Mouse (Mus musculus) stomach, embryonic 14.5 days (tissue): ENCODE measurements around the gene Tef. TPM values are rescaled to one million over a fixed set of nuclear protein-coding genes. Genes with fewer than 3 reads are reported as not detected.

Experiments used
- ATAC-seq: fragments of 200-750 bp; cut with Nextera tagmentation; 2 replicates; pipeline ENCODE4 v1.8.0; 2017; ENCODE audit warnings: low read depth, moderate TSS enrichment; ENCODE audit not compliant: insufficient number of reproducible peaks, insufficient read depth, low FRiP score
- H3K27ac ChIP-seq: fragments of 300-500 bp; sonication (generic); 2 replicates; pipeline ENCODE4 v1.5.1; 2014; ENCODE audit warnings: mild to moderate bottlenecking, low read length, moderate library complexity, mixed read lengths
- H3K27me3 ChIP-seq: fragments of 300-500 bp; sonication (generic); 2 replicates; pipeline ENCODE4 v1.6.1; 2014; ENCODE audit warnings: low read length, control low read depth, mixed read lengths; ENCODE audit not compliant: control insufficient read depth, insufficient read depth
- H3K36me3 ChIP-seq: fragments of 300-500 bp; sonication (generic); 2 replicates; pipeline ENCODE4 v1.6.1; 2014; ENCODE audit warnings: mild to moderate bottlenecking, control low read depth, low read length, moderate library complexity, mixed read lengths; ENCODE audit not compliant: control insufficient read depth, insufficient read depth
- H3K4me1 ChIP-seq: fragments of 300-500 bp; sonication (generic); 2 replicates; pipeline ENCODE4 v1.6.1; 2014; ENCODE audit warnings: low read length, control low read depth, mixed read lengths; ENCODE audit not compliant: control insufficient read depth, insufficient read depth
- H3K4me2 ChIP-seq: fragments of 300-500 bp; sonication (generic); replicated peaks from 2 replicates; pipeline ENCODE4 v1.6.1; 2014; ENCODE audit warnings: low read depth, low read length, control low read depth
- H3K4me3 ChIP-seq: fragments of 300-500 bp; sonication (generic); 2 replicates; pipeline ENCODE4 v1.5.1; 2014; ENCODE audit warnings: low read depth, low read length, control low read depth
- H3K9ac ChIP-seq: fragments of 300-500 bp; sonication (generic); replicated peaks from 2 replicates; pipeline ENCODE4 v1.6.1; 2014; ENCODE audit warnings: low read depth, mild to moderate bottlenecking, control low read depth, low read length, moderate library complexity, mixed read lengths
- H3K9me3 ChIP-seq: fragments of 300-500 bp; sonication (generic); 2 replicates; pipeline ENCODE4 v1.6.1; 2016; ENCODE audit warnings: low read depth, low read length, control low read depth; ENCODE audit not compliant: control insufficient read depth
- whole genome bisulfite sequencing: fragments of 180-500 bp; shearing (Covaris S2); extraction: QIAGEN DNeasy Blood & Tissue Kit; methylation state at CpG from one replicate; pipeline ENCODE4 v1.1.7; 2014; 5-methylcytosine and 5-hydroxymethylcytosine counted together
- polyA plus RNA-seq: library from polyadenylated mRNA; unstranded; fragments of >200 nt; fragmentation: Nextera tagmentation; extraction: Ambion mirVana; gene quantifications from 2 replicates; pipeline ENCODE4 v1.2.1, GENCODE M21; 2014

The Tef gene
- polyA plus RNA-seq, 1 experiment from 2014 or later, result 23.7 TPM

DNA sequence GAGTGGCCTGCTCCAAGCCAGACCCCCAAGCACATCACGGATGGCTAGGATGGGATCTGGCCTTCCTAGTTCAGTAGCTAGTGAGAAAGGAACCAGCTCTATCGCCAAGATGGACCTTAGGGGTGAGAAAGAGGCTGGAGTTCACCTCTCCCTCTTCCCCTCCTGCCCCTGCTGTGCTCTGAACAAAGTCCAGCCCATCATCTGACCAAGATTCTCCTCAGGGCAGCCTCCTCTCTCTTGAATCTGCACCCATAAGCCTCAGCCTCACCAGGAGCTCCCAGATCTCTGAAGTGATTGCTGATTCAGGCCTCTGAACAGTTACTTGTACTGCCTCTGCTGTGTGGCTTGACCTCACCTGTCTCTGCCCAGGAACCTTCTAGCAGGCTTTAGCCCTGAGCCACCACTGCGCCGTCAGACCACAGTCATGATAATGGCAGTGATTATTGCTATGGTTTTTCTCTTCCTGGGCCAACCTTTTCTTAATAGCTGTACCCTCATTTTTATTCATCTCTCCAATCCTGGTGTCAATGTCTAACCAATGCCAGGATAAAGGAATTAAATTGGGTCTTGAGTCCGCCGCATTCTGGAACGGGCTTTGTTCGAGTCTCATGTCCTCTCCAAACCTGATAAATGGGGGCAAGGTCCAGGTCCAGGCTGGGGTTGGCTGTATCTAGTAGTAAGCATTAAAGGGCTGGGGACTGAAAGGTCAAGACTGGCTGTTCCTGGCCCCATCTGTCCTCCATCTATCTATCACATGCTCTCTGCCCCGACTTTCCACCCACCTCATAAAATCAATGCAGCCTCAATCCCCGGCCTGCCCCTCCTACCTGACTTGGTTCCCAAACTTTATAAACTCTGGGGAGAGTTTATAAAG lies 33.0 kb downstream of the Tef start:
- Histone ChIP-seq H3K4me1 (peaks cover 16% of the 10 kb centered on the region), H3K4me2 (peak overlapping the region; percentile 70; the same call in 1 of the 2 replicates), H3K36me3 (no peaks in the 10 kb centered on the region), H3K9me3 (no peaks in the 10 kb centered on the region), H3K27ac (no peak overlapping the region), H3K9ac (no peak overlapping the region), H3K4me3 (no peak overlapping the region), H3K27me3 (no peaks in the 10 kb centered on the region)
- 62% methylated on average over 10 of the region's 10 CpGs for WGBS
- ATAC-seq, result no peak

DNA sequence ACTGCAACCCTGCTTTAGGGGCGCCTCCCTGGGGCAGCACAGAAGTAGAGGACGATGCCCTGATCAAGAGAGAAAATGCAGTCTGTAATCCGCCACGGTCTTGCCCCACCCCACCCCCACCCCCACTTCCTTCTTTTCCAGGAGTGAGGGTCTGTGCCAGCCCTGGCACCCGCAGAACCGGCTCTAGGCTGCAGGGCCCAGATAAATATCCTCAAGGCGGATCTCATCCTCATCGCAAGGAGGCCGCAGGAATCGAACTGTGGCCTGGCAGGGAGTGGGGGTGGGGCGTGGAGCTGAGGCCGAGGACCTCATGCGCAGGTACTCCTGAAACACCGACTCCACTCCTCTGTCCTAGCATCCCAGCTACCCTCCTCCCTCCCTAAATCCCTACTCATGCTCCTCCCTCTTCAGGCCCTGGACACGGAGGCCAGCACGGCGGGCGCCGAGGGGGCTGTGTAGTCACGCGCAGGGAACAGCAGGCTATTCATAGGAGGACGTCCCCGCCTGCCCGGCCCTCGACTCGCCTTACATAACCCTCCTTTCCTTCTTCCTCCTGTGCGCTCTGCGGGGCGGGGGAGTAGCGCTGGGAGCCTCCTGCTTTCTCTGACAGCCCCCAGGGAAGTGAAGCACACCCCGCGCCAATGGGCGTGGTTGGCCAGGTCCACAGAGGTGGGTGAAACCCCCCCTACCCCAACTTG lies 34.1 kb downstream of the Tef start:
- H3K9me3 ChIP-seq, result no peaks in the 10 kb centered on the region
- no peaks in the 10 kb centered on the region for H3K27me3 ChIP-seq
- no peak overlapping the region for H3K27ac ChIP-seq
- peak; percentile 87 for ATAC-seq
- peak overlapping the region; percentile 33; the same call in 1 of the 2 replicates for H3K9ac ChIP-seq
- H3K4me3 ChIP-seq, result peak overlapping the region; percentile 29
- H3K4me1 ChIP-seq, result peaks cover 16% of the 10 kb centered on the region
- 2% methylated on average over 33 of the region's 33 CpGs for WGBS
- no peaks in the 10 kb centered on the region for H3K36me3 ChIP-seq
- H3K4me2 ChIP-seq, result peak overlapping the region; percentile 70

DNA sequence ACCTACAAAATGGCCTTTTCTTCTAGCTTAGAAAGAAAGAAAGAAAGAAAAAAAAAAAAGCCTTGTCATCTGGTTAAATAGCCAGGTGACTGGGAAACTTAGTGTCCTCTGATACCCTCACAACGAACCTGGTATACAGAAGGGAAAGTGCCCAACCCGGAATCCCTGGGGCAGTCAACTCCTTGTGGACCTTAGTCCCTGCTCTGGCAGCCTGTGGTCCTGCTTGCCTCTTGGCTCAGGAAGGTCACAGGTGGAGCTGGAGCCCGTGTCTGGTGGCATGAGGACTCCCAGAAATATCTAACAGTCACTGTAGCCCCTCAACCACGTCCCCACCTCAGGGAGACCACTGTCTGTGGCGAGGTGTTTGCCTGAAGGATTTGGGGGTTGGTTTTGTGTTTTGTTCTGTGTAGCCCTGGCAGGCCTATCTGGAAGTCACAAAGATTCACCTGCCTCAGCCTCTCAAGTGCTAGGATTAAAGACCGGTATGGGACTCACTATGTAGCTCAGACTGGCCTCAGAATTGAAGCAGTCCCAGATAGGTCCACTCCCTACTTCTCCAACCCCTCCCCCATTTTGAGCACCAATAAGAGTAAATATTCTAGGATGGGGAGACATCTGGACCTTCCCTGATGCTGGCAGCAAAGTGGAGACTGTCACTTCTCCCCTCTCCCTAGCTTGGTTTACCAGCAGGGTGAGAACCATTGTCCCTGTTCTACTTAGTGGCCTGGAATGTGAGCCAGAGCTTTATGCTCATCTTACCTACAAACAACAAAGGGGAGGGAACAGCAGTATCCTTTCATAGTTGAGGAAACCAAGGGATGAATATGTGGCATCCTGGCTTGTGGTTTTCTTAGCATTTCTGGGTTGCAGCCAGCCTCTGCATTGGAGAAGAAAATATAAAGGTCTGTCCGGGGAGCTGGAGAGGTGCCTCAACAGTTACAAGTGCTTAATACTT lies 35.0 kb downstream of the Tef start:
- H3K27ac ChIP-seq, result no peak overlapping the region
- 50% methylated on average over 7 of the region's 7 CpGs for WGBS

DNA sequence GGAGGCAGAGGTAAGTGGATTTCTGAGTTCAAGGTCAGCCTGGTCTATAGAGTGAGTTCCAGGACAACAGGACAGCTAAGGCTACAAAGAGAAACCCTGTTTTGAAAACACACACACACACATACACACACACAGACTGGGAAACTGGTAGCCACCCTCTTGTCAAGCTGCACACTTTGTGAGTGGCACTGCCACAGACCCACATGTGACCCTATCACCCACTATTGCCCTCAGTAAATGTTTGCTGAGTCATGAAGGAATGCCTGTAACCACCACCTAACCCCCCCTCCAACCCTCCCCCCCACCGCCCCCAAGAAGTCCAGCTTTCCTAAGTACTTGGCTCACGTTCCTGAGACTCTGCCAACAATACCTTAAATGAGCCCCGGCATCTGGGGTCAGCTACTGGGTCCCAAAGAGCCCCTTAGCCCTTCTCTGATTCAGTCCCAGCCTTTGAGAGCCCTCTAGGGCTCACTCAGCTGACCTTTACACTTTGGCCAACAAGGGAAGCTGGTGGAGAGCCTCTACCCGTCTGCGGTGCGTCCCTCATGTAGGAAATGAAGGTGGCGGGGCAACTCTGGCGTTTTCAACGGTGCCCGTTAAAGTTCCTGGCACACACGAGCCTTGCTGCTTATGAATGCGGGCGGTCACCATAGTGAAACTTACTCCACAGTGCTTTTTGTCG lies 36.5 kb downstream of the Tef start:
- Histone ChIP-seq H3K27me3 (no peaks in the 10 kb centered on the region), H3K4me1 (peaks cover 16% of the 10 kb centered on the region), H3K9ac (no peak overlapping the region), H3K4me2 (no peak overlapping the region), H3K36me3 (no peaks in the 10 kb centered on the region), H3K9me3 (no peaks in the 10 kb centered on the region), H3K27ac (no peak overlapping the region), H3K4me3 (no peak overlapping the region)
- no peak for ATAC-seq
- 66% methylated on average over 14 of the region's 14 CpGs for WGBS

More for the DNA sequence above, 35.0 kb downstream of the Tef start:
- Histone ChIP-seq H3K4me3 (no peak overlapping the region), H3K27me3 (no peaks in the 10 kb centered on the region), H3K4me1 (peaks cover 16% of the 10 kb centered on the region), H3K36me3 (no peaks in the 10 kb centered on the region), H3K9me3 (no peaks in the 10 kb centered on the region), H3K4me2 (peak overlapping the region; percentile 70; the same call in 1 of the 2 replicates), H3K9ac (no peak overlapping the region)
- no peak for ATAC-seq

DNA sequence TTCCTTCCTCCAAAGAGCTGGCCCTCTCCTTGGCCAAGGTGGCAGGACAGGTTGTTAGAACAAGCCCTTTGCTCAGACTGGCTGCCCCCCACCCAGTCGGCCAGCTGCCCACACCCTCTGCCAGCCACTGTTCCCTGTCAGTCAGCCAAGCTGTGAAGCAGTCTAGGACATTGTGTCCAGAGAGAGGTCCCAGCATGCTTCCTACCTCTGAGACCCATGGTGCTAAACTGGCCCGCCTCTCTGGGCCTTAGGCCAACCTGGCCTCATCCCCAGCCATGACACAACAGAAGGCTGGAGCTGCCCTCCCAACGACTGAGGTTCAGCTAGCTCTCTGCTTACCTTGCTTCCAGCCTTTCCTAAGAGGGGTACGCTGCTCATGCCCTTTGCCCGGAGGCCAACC lies 37.4 kb downstream of the Tef start:
- Histone ChIP-seq H3K27me3 (no peaks in the 10 kb centered on the region), H3K9ac (no peak overlapping the region), H3K4me3 (no peak overlapping the region), H3K36me3 (no peaks in the 10 kb centered on the region), H3K4me2 (no peak overlapping the region), H3K27ac (no peak overlapping the region), H3K9me3 (no peaks in the 10 kb centered on the region), H3K4me1 (peaks cover 16% of the 10 kb centered on the region)
- ATAC-seq, result no peak
- WGBS, result 68% methylated on average over 5 of the region's 5 CpGs

DNA sequence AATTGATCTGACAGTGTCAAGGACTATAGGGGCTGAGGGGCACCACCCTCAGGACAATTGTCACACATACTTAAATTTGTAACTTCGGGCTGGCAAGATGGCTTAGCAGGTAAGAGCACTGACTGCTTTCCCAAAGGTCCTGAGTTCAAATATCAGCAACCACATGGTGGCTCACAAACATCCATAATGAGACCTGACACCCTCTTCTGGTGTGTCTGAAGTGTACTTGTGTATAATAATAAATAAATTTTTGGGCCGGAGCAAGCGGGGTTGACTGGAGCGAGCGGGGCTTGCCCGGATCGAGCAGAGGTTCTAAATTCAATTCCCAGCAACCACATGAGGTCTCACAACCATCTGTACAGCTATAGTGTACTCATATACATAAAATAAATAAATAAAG lies 38.1 kb downstream of the Tef start:
- H3K36me3 ChIP-seq, result no peaks in the 10 kb centered on the region
- H3K27me3 ChIP-seq, result no peaks in the 10 kb centered on the region
- no peak overlapping the region for H3K27ac ChIP-seq
- H3K9ac ChIP-seq, result no peak overlapping the region
- no peaks in the 10 kb centered on the region for H3K9me3 ChIP-seq
- H3K4me2 ChIP-seq, result no peak overlapping the region
- no peak for ATAC-seq
- H3K4me3 ChIP-seq, result no peak overlapping the region
- H3K4me1 ChIP-seq, result peaks cover 16% of the 10 kb centered on the region
- 86% methylated on average over 7 of the region's 7 CpGs for WGBS

DNA sequence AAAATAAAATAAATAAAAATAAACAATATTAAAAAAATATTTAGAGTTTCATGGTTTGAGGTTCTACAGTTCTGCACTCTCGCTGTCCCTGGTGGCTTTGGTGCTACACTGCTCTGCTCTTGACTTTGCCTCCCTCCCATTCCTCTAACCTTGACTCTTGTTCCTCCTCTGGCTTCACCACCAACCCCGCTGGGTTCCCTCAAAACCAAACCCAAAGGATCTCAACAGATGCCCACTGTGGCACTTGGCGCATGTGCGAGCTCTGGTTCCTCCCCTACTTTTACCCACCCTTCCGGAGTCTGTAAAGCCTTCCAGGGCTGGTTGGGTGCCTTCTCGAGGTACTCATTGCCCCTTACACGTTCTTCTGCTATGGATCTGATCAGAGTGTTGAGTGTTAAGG lies 40.1 kb downstream of the Tef start:
- no peaks in the 10 kb centered on the region for H3K4me1 ChIP-seq
- no peak overlapping the region for H3K4me2 ChIP-seq
- H3K36me3 ChIP-seq, result no peaks in the 10 kb centered on the region
- no peaks in the 10 kb centered on the region for H3K27me3 ChIP-seq
- no peak overlapping the region for H3K9ac ChIP-seq
- H3K4me3 ChIP-seq, result no peak overlapping the region
- ATAC-seq, result no peak
- 82% methylated on average over 7 of the region's 7 CpGs for WGBS
- no peak overlapping the region for H3K27ac ChIP-seq
- H3K9me3 ChIP-seq, result no peaks in the 10 kb centered on the region
